Mouse (Mus musculus) heart, postnatal 36 days (tissue): ENCODE data around the gene Rhox4c. TPM values are rescaled to one million over a fixed set of nuclear protein-coding genes. Genes with fewer than 3 reads are reported as not detected.
"Not testable (repeated sequence)": the region's sequence is repeated elsewhere in the genome, so short reads cannot be mapped to it uniquely, and the experiment has no call there.

Experiments used
- DNase-seq, 2 experiments: peaks; one replicate each; pipeline ENCODE4 v3.0.0; 2021 to 2022
- intact Hi-C: fragments of 180-260 bp; cut with DNase I; formaldehyde crosslinking; loops from one replicate; pipeline ENCODE4 v1.15.1; 2025
- total RNA-seq, 2 experiments: library from RNA; stranded (reverse); gene quantifications; 2 replicates each; pipeline ENCODE4 v1.2.3; 2021

Gene Rhox4c
- not detected for total RNA-seq

DNA sequence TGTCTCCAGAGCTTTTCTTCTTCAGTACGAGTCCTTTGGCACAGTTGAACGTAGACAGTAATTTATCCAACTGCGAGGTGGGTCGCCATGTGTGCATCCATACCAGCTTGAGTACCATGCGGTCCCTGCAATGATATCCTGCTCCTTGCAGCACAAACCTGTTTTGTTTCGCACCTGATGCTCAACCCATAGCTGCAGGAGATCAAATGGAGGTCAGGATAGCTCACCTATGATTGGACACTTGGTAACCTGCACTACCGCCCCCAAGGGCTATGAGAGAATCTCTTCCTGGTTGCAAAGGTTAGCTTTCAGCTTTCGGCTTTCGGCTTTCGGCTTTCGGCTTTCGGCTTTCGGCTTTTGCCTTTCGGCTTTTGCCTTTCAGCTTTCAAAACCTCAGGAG is at the start of gene Rhox4c:
TSS of gene Rhox4c (plus strand) at position 301 of the 400 bp plus-strand sequence.
- DNase-seq, intact Hi-C loops: not testable (repeated sequence)

GRCm38 (mm10) chrX:37432194-37432593 is 47.9 kb upstream of the Rhox4c start, which contains the start of gene Rhox4b:
Rhox4b (plus strand) TSS chrX:37432494.
- intact Hi-C loops, DNase-seq: not testable (repeated sequence)

GRCm38 (mm10) chrX:37453380-37453779 is 26.8 kb upstream of the Rhox4c start, which contains the start of gene Rhox2c:
Rhox2c (plus strand) TSS chrX:37453680.
- not testable (repeated sequence) for DNase-seq

DNA sequence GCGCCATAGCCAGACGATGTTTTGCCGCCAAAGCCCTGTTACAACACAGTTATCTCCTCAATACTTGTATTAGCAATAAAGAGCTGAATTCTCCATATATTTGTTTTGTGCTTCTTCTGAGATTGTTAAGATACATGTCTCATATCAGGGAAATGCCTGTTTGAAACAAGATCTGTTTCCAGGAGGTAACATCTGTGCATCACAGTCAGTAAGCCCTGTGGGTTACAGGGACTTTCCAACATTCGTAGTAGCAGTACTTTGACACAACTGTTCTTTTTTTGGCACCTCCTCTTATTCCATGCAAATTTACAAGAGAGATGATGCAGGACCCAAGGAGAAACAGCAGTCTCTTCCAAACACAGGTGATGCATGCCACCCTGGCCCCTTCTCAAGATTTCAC is 21.9 kb upstream of the Rhox4c start, which contains the start of gene Rhox3c:
TSS of gene Rhox3c (plus strand) at position 301 of the 400 bp plus-strand sequence.
- intact Hi-C loops, DNase-seq: not testable (repeated sequence)

More at GRCm38 (mm10) chrX:37453380-37453779, 26.8 kb upstream of the Rhox4c start, which contains the start of gene Rhox2c:
- intact Hi-C loops: not testable (repeated sequence)

- intact Hi-C loops, DNase-seq: not testable (repeated sequence)
Measured at GRCm38 (mm10) chrX:37514059-37514458, 33.9 kb downstream of the Rhox4c start, which contains the start of gene Rhox4d. Rhox4d (plus strand) TSS chrX:37514359.

DNA sequence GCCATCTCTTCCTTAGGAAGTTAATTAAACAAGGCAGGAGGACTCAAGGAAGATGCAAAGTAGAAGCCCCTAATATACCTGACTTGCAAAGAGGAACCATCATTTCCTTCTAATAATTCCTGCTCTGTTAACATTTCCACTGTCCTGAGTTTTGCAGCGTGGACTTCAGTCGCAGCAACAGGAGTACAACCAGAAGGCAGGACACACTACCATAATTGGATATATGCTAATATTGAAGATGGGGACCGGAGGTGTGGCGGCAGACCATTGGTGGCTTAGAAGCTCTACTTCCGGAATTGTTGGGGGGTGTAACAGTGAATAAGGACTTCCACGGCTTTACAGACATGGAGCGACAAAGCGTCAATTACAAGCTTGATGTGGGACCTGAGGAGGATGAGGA is 50.0 kb downstream of the Rhox4c start, which contains the start of gene Rhox2e:
TSS of gene Rhox2e (plus strand) at position 301 of the 400 bp plus-strand sequence.
- DNase-seq, intact Hi-C loops: not testable (repeated sequence)

Other genes starting within 250 kb of the Rhox4c start
- gene Rhox2a, start 235.4 kb upstream of the Rhox4c start, total RNA-seq: not detected
- gene Rhox3a, start 230.4 kb upstream of the Rhox4c start, total RNA-seq: not detected
- gene Rhox4a, start 215.0 kb upstream of the Rhox4c start, total RNA-seq: not detected
- not detected for gene Rhox3a2, start 100.3 kb upstream of the Rhox4c start, total RNA-seq
- gene Rhox4a2, start 89.5 kb upstream of the Rhox4c start, total RNA-seq: not detected
- gene Rhox2b, start 68.3 kb upstream of the Rhox4c start, total RNA-seq: not detected
- gene Rhox4b, start 47.8 kb upstream of the Rhox4c start, total RNA-seq: not detected
- not detected for gene Rhox2c, start 26.7 kb upstream of the Rhox4c start, total RNA-seq
- not detected for gene Rhox3c, start 21.8 kb upstream of the Rhox4c start, total RNA-seq
- not detected for gene Rhox2d, start 13.1 kb downstream of the Rhox4c start, total RNA-seq
- gene Rhox4d, start 34.0 kb downstream of the Rhox4c start, total RNA-seq: not detected
- not detected for gene Rhox2e, start 50.1 kb downstream of the Rhox4c start, total RNA-seq
- not detected for gene Rhox3e, start 61.7 kb downstream of the Rhox4c start, total RNA-seq
- gene Rhox4e, start 77.1 kb downstream of the Rhox4c start, total RNA-seq: not detected
- not detected for gene Rhox2f, start 91.1 kb downstream of the Rhox4c start, total RNA-seq
- not detected for gene Rhox3f, start 100.7 kb downstream of the Rhox4c start, total RNA-seq
- not detected for gene Rhox4f, start 127.4 kb downstream of the Rhox4c start, total RNA-seq
- gene Rhox3g, start 148.3 kb downstream of the Rhox4c start, total RNA-seq: not detected
- not detected for gene Rhox2g, start 163.1 kb downstream of the Rhox4c start, total RNA-seq
- not detected for gene Rhox4g, start 171.0 kb downstream of the Rhox4c start, total RNA-seq
- gene Rhox3h, start 188.4 kb downstream of the Rhox4c start, total RNA-seq: not detected
- under 1 TPM in 1 of 2 experiments, not detected in 1; 0.43 TPM for gene Rhox2h, start 192.9 kb downstream of the Rhox4c start, total RNA-seq